Mouse (Mus musculus) left cerebral cortex, postnatal 10 days (tissue): ENCODE results near the gene Zfp473. TPM values are rescaled to one million over a fixed set of nuclear protein-coding genes. Genes with fewer than 3 reads are reported as not detected.
"Not testable (repeated sequence)": the region's sequence is repeated elsewhere in the genome, so short reads cannot be mapped to it uniquely, and the experiment has no call there.

Experiments
- DNase-seq, 2 experiments: peaks; one replicate each; pipeline ENCODE4 v3.0.0; 2021 to 2022; ENCODE audit warnings: low spot score in 2 of 2, mixed read lengths in 1 of 2; ENCODE audit errors: extremely low spot score in 1 of 2
- intact Hi-C: fragments of 180-260 bp; cut with DNase I; formaldehyde crosslinking; loops from one replicate; pipeline ENCODE4 v1.15.1; 2025
- total RNA-seq, 2 experiments: library from RNA; stranded (reverse); gene quantifications; 2 replicates each; pipeline ENCODE4 v1.2.3; 2021

Gene Zfp473
- under 1 TPM; 0.79 to 0.81 TPM for total RNA-seq

DNA sequence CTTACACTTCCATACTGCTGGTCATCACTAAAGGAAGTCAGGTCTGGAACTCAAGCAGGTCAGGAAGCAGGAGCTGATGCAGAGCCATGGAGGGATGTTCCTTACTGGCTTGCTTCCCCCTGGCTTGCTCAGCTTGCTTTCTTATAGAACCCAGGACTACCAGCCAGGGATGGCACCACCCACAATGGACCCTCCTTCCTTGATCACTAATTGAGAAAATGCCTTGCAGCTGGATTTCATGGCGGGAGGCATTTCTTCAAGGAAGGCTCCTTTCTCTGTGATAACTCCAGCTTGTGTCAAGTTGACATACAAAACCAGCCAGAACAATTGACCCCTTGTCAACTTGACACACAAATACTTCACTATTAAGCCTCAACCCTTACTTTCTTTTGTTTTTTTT lies at the start of gene Zfp473:
TSS of gene Zfp473 (minus strand) at position 101 of the 400 bp plus-strand sequence.
- intact Hi-C loops, DNase-seq: not testable (repeated sequence)

DNA sequence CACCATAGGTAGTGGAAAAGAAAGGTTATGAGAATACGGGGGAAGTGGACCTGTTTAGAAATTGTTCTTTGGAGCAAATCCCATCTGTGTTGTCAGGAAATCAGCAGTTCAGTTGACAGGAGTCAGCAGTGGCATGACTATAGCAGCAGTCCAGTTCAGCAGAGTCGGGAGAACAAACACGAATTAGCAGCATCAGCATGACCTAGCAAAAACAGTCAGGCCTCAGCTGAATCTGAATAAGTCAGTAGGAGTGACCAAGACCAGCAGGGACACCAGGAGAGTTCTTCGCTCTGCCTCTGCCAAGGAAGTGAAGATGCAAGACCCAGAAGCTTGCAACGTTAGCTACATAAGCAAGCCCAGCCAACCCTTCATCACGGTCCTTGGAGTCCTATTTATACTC lies 41.9 kb upstream of the Zfp473 start:
- intact Hi-C loops = no loop called here
- DNase-seq = no peak

DNA sequence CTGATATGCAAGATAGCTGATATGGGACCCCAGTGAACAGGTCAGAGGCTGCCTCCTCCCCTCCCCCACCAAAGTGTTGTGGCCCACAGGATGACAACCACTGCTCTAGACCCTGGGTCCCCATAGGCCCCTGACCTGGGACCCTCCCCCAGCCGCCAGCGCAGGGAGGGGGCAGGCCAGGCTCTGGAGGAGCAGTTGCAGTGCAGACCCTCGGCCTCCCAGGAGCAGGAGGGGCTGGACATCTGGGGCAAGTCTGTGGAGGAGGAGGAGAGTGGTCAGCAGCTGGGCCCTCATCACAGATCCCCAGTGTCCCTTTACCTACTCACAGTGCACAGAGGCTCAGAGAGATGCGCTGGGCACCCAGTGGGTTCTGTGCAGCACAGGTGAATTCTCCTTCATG lies 39.2 kb upstream of the Zfp473 start:
- intact Hi-C loops = no loop called here
- DNase-seq = peak in 1 of 2 experiments; percentile 19

DNA sequence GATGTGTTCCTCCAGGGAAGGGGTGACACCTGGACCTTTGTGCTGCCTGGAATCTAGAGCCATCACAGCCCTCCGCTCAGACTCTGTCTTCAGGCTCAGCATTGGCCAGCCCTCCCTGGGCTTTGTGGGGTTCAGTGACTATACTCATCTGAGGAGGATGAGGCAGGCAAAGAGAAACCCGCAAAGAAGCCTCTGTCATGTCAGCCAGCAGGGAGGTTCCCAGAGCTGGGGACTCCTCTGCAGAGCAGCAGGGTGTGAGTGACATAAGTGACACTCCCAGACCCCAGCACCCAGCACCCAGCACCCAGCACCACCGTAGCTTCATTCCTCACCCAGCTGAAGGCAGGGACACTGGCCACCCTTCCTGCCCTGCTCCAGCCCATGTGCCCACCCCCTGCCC lies 38.7 kb upstream of the Zfp473 start:
- intact Hi-C loops = no loop called here
- peak in 1 of 2 experiments; percentile 14 for DNase-seq

DNA sequence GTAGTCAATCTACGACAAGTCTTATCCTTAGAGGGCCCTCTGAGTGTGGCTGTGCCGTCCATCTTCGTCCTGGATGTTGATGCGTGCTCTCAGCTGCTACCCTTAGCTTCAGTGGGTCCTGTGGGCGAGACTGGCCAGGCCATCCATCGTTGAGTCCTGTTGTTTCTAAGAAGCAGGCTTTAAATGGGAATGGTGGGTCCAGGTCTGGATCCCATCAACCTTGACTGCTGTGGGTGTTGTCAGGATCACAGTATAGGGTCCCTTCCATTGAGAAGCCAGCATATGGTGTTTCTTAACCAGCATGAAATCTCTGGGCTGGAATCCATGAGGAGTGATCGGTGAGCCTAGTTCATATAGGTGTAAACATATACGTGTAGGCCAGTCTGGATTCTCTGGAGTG lies 29.3 kb upstream of the Zfp473 start:
- DNase-seq = no peak
- intact Hi-C loops = no loop called here

DNA sequence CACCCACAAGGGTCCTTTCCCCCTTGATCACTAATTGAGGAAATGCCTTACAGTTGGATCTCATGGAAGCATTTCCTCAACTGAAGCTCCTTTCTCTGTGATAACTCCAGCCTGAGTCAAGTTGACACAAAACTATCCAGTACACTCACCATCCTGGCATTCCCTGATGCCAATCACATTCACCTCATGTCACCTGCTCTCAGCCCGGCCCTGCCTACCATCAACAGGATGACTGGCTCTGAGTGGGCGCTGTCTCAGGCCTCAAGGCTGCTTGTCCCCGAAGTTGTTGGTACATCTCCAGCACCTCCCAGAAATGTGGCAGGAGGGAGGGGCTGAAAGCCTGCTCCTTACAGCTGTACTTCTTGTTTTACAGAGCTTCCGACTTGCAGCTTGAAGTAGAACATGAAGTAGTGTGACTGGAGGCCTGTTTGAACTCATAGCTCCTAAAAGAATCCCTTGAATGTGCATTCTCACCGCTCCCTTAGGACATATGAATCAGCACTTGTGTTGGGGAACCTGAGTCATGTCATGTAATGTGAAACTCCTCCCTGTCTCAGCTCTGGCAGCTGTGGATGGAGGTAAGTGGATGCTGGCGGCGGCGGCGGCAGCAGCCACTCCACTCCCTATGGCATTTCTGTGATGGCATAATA lies 26.1 kb upstream of the Zfp473 start:
- intact Hi-C loops = no loop called here
- DNase-seq = no peak

DNA sequence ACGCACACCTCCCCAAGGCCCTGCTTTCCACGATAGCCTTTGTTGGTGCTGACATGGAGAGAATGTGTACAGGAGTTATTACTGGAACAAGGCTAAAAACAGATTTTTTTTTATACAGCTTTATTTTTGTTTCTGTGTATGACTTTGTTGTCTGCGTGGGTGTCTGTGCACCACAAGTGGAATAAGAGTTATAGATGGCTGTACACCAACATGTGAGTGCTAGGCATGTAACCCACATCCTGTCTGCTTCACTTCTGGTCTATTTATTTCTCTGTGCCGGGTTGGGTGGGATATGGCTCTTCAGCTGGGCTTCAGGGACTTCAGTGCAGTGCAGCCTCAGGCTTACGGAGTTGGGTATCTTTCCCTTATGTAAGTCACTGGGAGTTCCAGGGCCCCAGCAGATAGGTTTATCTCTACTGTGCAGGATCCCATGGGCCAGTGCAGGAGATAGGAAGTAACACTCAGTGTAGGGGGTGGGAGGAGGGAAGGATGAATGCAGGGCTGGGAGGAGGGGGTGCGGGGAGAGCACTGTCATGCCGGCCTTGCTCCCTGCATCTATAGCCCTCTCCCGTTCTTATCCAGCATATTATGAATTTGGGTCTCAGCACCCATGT lies 21.8 kb upstream of the Zfp473 start:
- intact Hi-C loops = no loop called here
- DNase-seq = no peak

DNA sequence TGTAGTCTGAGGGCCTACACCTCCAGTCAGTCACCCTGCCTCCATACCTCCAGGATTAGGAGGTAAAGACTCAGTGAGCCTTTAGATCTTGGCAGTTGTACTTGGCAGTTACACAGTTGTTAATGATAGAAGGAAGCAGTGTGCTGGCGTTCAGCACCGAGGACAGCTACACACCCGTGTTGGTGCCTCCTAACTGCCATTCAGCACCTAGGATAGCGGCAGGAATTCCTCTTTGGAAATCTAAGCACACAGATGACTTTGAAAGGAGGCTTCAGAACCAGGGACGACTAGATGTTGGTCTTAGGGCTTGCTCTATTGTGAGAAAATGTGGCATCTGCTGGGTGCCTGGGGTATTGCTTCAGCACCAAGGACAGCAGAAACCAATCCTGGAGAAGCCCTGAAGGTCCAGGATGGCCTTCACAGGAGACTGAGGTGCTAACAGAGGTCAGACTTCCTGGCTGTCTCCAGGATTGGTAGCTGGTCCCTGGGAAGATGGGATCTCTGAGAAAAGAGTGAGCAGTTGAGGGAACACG lies 19.3 kb upstream of the Zfp473 start:
- DNase-seq = peak in 1 of 2 experiments; percentile 63
- intact Hi-C loops = no loop called here

DNA sequence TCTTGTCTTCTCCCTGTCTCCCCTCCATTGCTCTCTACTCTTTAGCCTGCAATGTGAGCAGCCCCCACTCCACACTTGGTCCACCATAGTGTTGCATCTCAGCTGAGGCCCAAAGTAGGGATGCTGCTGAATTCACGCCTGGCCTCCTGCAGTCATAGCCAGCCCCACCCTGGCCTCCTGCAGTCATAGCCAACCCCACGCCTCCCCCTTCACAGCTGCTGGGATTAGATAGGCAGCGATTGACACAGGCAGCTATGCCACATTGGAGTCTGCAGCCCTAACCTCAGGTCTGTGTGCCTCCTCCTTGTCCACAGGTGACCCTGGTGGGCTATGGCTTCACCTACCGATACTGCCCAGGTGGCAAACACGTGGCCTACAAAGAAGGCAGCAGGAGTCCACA lies 17.3 kb upstream of the Zfp473 start:
- DNase-seq = no peak
- intact Hi-C loops = no loop called here

DNA sequence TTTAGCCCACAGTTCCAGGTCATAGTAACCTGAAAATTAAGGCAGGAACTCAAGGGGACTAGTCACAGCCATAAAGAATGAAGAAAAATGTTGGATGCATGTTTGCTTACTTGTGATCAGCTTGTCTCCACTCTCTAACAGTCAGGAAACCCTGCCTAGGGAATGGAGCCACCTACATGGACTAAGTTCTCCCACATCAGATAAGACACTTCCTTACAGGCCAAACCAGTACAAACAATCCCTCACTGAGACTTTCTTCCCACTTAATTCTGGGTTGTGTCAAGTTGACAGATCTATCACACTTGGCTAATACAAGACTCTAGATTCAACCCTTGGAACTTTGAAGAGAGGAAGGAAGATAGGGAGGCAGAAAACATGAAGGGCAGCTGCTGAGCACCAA lies 9.5 kb upstream of the Zfp473 start:
- no peak for DNase-seq
- intact Hi-C loops = no loop called here

DNA sequence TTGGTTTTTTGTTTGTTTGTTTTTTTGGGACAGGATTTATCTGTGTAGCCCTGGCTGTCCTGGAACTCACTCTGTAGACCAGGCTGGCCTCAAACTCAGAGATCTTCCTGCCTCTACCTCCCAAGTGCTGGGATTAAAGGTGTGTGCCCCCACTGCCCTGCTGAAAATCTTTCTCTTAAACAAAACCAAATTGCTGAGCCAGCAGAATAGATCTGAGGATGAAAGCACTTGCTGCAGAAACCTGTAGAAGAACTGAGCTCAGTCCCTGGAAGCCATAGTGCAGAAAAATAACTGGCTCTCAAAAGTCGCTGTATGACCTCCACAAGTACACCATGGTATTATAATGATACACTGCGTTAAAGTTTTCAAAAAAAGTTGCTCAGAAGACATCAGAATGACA lies 6.3 kb upstream of the Zfp473 start:
- intact Hi-C loops = no loop called here
- DNase-seq = no peak

DNA sequence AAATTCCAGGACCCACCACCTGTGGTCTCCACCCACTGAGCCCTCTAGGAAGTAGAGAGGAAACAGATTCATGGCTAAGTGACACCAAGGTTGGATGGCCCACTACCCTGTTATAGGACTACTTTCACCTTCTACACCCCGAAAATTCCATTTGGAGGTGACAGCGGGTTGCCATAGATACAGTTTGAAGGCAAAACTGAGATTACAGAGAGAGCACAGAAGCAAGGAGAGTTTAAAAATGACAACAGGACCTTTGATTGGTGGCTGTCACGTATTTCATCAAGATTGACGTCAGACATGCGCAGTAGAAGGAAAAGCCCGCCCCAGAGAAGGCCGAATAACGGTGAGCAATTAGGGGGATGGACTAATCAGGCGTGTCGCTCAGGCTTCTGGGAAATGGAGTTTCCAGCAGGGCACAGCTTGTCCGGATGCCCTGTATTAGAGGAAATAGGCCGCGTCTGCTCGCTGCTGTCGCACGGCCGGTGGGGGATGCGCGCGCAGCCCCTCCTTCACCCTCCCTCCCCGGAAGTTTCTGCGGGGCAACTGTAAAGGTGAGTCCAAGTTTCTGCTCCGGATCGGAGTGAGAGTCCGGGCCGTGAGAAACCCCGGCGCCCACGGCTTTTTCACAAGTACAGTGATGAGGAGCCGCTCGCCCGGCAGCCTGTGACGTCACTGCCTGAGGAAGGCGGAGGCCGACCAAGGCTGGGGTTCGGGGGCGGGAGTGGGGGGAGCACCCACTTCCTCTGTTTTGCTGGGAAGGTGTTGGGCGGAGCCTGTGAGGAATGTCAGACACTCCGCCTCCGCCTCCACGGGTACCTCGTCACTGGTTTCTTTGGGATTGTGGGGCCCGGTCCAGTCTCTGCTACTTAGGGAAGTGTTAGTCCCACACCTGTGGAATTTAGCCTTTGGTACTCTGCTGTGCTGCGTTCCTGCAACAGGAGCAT lies 2.5 kb downstream of the Zfp473 start, which contains the start of gene Vrk3:
TSS of gene Vrk3 (plus strand) at position 313 of the 944 bp plus-strand sequence.
- intact Hi-C loops = no loop called here

DNA sequence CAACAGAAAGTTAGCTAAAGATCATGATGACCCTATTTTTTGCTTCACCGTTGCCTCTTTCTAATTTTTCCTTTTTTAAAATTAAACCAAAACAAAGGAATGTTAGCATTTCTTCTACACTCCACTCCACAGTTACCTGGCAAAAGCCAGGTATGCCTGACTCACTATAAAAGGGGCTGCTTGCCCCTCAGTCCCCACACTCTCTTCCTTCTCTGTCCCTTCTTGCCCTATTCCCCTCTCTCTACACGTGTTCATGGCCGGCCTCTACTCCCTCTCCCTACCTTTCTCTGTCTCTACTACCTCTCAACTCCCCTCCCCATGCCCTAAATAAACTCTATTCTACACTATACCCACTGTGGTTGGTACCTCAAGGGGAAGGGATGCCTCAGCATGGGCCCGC lies 3.7 kb downstream of the Zfp473 start:
- no peak for DNase-seq
- intact Hi-C loops = no loop called here

More for the DNA sequence above, 2.5 kb downstream of the Zfp473 start, which contains the start of gene Vrk3:
- DNase-seq = peak; percentile 95 to 96

DNA sequence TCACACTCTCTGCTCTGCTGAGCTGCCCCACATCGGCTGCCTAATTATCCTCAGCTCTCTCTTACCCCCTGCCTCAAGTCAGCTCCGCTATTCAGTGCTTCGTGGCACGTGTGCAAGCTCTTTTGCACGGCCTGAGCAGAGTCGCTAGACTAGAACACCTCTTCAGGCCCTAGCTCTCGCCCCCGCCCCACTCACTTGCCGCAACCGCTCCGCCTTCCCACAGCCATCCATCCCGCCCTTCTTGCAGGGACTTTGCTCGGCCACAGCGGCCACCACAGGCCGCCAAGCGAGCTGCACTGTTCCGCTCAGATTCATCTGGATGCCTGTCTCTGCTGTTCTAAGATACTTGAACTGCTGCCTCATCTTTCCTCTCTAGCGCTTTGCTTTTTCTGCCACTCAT lies 5.8 kb downstream of the Zfp473 start:
- DNase-seq = peak; percentile 72 to 90
- intact Hi-C loops = loop anchor here (2.0 kb wide), 1 partner anchor 72 kb away; the partner anchor contains the start of genes Atf5, Il4i1 and Nup62

DNA sequence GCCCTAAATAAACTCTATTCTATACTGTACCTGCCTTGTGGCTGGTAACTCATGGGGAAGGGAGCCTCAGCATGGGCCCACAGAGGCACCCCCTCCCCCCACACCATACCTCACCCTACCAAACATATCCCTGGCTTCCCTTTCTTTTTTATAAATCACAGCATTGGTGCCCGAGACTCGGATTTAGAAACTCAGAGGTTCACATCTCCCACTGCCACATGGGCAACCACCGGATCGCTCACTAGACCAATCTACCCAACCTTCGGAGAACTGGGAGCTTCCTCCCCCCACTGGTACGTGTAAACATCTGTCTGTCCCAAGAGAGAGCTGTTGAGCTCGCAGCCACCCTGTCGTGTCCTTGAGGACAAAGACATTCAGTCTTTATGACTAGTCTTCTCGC lies 6.6 kb downstream of the Zfp473 start:
- intact Hi-C loops = loop anchor here (2.0 kb wide), 1 partner anchor 73 kb away; the partner anchor contains the start of genes Atf5, Il4i1 and Nup62
- DNase-seq = no peak

DNA sequence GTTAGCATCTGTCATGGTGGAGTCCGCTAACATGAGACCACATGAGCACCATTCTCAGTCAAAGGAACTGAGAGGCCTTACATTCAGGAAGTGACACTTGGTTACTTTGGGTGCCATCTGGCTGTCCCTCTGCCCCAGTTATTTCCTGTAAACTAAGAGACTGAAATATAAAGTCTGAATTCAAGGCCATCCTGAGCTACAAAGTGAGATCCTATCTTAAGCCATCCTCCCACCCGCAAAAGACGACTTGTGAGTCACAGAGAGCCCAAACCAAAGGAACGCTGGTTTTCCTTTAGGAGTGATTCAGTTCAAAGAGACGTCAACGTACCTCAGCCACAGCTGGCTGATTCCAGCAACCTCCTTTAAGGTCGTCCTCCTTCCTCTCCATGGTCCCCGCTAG lies 9.5 kb downstream of the Zfp473 start:
- intact Hi-C loops = no loop called here
- no peak for DNase-seq

DNA sequence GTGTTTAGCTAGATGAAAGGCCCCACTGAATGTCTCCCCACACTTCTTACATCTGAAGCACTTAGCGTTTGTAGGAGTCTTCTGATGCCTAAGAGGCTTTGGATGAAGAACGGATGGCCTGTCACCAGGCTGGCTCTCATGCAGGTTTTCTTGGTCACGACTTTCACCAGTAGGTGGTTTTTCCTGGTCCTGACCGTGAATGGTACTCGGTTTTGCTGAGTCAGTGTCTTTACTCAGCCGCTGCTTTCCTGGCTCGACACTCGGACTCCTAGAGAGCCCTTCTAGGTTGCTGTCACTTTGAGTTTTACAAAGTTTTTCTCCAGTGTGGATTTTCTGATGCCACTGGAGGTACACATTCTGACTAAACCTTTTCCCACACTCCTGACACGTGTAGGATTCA lies 17.1 kb downstream of the Zfp473 start:
- no peak for DNase-seq
- intact Hi-C loops = no loop called here

DNA sequence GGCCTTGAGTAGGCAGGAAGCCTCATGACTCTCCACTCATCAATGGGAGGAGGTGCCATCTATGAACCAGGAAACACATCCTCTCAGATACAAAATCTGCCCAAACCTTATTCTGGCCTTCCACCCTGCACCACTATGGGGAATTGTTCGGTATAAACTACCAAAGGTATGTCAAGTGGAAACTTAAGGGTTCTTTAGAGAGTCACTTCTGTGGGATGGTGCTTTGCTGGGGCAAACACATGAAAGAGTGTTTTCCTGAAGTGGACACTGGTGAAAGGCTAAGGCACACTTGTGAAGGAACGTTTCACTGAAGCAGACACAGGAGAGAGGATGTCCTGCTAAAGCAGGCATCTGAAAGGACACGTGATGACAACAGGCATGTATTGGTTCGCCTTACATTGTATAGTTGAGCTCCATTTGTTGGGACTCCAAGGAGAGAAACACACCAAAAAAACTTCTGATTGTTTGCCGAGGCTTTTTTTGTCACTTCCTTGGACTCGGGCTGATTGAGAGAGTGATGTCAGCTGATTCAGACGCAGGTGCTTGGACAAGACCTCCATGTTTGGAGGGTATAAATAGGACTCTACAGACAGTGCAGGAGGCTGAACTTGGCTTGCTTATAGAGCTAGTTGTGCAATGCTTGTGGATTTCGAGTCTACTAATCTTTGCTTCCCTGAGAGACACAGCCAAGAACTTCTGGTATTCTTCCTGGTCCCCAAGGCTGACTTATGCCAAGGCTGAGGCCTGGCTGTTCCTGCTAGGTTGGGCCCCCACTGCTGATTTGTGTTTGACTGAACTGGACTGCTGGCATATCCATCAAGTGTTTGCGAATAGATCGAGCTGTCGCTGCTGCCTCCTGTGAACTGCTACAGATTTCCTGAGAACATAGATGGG lies 22.5 kb downstream of the Zfp473 start:
- DNase-seq = no peak
- intact Hi-C loops = no loop called here
